Mouse (Mus musculus): ENCODE data around the gene Enkd1.

GRCm38 (mm10) chr8:105709317-105709716, 1.3 kb upstream of the Enkd1 start:
- TF ChIP-seq POLR2A (IDR thresholded peaks at IDR 0.05; ENCODE audit: borderline replicate concordance, low read depth, low read length) = no peak
- TF ChIP-seq CTCF (IDR thresholded peaks at IDR 0.05; ENCODE audit: low read depth, low read length) = no peak

Data from bone marrow macrophage, adult 2 months (primary cell).